Mouse (Mus musculus) hematopoietic stem cell, adult 5-6 weeks (primary cell): ENCODE data around the gene Asb4. TPM values are rescaled to one million over a fixed set of nuclear protein-coding genes. Genes with fewer than 3 reads are reported as not detected.
"Not testable (repeated sequence)": the region's sequence is repeated elsewhere in the genome, so short reads cannot be mapped to it uniquely, and the experiment has no call there.

Source experiments
- ATAC-seq, 2 experiments: fragments of 125-278 bp in 1 of 2; replicated peaks in 1 of 2; 2 replicates each; pipeline ENCODE4 v1.8.0; 2016 to 2017; ENCODE audit warnings: inconsistent platforms in 2 of 2, mild to moderate bottlenecking in 2 of 2, moderate number of reproducible peaks in 2 of 2, low read depth in 1 of 2, moderate TSS enrichment in 1 of 2; ENCODE audit not compliant: low FRiP score in 2 of 2, poor library complexity in 2 of 2, severe bottlenecking in 2 of 2, insufficient read depth in 1 of 2, low TSS enrichment in 1 of 2
- total RNA-seq: library from RNA; stranded (forward); fragments of 172-1452, 232-1000 nt; gene quantifications from 2 replicates; pipeline ENCODE4 v1.2.3, GENCODE M21; 2017

Gene Asb4
- total RNA-seq: 1.7 and 3.5 TPM in 2 replicates

DNA sequence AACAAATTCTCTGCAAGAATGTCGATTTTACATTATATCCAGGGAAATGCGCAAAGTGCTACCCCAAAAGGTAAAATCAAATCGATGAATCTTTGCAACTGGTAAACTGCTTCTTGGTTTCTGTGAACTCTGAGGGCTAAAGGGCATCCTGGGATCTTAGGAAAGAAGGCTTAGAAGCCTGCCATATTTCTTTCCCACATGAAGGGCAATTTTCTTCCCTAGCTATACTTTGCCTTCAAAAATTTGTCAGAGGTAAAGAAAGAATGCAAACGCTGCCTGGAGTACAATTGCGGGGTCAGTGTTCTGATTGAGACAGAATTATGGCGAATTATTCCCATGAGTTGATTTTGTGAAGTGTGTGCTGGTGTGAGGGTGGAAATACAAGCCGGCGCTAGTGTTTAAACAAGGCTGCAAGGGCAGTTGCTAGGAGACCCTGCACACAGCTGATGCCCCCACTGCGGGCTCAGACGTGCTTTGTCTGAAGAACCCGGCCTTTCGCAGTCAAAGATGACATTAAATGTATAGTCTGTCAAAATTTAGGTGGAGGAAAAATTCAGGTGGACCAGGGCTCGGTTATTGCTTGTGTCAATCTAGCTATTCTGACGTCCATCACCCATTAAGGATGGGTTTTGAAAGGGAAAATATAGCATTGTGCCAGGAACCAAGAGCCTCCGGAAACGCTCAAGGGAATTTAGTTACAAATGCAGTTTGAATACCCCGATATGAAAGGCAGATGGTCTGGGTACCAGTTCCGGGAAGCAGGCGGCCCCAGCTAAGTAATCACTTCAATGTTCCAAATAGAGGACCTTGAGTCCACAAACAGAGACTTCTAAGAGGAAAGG, at the start of gene Asb4:
TSS of gene Asb4 (plus strand) at position 51 of the 842 bp plus-strand sequence.
- peak in 1 of 2 experiments; percentile 37; a peak in 1 of 4 replicates for ATAC-seq

DNA sequence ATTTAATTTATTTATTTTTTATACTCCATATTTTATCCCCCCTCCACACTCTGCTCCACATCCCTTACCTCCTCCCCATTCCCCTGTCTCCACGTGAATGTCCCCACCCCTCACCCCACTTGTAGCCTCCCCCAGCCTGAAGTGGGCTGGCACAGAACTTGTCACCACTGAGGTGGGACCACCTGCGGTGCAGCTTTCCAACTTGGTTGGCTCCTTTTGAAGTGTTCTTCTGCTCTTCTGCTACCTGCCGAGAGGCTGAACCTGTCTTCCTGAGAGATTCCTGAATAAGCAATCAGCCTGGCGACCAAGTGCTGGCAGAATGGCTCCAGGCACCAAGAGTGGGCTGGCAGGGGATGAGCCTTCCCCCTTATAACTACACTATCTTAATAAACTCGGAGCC, 49.2 kb upstream of the Asb4 start:
- ATAC-seq: no peak

DNA sequence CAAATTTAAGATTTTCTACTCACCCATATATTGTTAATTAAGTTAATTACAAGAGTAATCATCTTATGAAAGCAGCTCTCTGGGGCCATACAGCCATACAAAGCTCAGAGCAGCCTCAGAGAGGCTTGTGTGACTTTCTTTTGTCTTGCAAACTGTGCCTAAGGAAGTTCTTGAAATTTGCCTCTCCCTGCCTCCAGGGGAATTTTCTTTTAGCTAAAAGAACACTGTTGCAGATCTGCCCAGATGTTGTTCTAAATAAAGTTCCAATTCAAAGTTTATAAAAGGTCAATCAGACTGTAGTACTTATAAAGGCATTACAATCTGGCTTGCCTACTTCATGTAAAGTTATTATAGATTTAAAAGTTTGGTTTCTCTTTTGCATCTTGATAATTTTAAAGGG, 47.2 kb upstream of the Asb4 start:
- not testable (repeated sequence) for ATAC-seq

DNA sequence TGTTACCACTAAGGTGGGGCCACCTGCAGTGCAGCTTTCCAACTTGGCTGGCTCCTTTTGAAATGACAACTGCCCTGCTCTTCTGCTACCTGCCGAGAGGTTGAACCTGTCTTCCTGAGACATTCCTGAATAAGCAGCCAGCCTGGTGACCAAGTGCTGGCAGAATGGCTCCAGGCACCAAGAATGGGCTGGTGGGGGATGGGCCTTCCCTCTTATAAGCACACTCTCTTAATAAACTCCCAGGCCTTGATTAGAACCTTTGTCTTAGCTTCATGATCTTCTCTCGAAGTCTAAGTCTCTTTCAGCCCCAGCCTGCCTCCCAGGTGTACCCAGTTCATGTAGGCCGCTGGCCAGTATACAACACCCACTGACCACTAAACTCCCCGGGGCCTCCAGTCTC, 44.4 kb upstream of the Asb4 start:
- not testable (repeated sequence) for ATAC-seq

DNA sequence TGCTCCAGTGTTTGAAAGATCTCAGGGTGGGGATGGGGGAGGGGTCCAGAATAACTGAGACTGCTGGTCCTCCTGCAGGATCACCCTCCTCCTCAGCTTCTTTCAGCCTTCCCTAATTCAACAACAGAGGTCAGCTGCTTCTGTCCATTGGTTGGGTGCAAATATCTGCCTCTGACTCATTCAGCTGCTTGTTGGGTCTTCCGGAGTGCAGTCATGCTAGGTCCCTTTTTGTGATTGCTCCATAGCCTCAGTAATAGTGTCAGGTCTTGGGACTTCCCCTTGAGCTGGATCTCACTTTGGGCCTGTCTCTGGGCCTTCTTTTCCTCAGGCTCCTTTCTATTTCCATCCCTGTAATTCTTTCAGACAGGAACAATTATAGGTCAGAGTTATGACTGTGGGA, 43.9 kb upstream of the Asb4 start:
- not testable (repeated sequence) for ATAC-seq

DNA sequence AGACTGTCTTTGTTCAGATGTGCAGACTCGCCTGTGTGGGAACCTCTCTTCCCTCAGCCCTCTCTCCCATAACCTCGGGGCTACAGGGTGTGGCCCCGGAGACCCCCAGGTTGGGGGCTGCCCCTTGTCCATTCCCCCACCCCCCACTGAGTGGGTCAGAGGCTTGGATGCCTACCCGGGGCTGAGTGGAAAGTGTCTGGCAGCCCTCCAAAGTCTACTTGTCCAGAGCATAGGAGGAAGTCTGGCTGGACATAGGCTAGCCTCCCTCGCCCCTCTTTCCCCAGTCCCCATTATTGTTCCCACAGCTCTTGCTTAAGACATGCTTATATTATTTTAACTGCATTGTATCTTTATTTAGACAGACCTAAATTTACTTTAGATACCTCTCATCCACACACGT, 38.9 kb upstream of the Asb4 start:
- no peak for ATAC-seq

DNA sequence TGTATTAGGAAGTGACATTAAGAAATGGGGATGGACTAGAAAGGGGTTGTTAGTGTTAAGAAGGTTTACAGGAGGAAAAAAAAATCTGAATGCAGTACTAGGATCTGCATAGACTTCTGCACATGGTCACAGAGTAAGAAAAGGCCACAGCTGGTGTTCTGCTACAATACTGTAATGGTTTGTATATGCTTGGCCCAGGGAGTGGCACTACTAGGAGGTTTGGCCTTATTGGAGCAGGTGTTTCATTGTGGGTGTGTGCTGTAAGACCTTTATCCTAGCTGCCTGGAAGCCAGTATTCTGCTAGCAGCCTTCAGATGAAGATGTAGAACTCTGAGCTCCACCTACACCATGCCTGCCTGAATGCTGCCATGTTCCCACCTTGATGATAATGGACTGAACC, 25.3 kb upstream of the Asb4 start:
- ATAC-seq: no peak

DNA sequence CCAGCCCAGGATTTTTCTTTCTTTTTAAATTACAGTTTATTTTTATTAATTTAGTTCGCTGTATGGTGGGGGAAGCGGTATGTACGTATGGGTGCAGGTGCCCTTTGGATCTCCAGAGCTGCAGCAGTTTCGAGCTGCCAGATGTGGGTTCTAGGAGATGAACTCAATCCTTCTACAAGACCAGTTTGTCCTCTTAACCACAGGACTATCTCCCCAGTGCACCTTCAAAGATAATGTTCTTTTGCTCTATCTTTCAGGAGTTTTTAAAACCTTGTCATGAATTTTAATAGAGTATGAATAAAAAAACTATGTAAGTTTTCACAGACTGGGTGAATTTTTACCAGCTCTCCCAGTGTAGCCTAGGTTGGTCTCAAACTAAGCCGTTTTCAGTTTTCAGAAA, 22.8 kb upstream of the Asb4 start:
- no peak for ATAC-seq

DNA sequence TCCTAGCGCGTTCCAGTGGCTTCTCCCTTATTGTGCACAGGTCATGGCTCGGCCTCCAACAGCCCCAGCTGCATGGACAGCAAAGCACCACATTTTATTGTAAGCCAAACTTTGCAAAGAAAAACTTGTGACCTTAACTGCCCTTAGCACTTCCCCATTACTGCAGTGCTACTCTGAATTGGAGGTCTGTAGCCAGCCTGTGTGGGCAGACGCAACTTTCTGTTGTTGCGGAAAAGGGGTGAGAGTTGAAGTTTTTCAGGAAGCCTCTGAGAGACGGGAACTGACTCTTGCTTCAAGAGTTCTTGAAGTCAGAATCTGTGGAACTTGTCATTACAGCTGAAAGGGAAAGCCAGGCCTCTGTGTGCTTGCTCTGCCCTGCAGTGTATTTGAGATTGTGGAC, 21.2 kb upstream of the Asb4 start:
- peak; percentile 90 to 92 for ATAC-seq

DNA sequence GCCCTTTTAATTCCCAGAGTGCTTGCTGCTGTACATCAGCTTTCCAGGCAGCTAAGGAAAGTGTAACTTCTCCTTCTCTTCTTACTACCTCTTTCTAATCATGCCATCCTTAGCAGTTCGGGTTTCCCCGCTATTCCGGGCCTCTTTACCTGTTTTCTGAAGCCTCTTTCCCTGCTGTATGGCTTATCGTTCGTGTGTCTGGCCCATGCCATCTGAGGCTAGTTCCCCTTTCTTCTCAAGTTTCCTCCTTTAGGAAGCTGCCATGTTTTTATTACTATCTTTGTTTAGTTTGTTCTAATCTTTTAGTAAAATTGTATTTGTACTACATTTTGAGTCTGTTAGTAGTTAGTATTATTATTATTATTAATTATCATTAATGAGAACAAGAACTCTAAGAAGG, 17.3 kb upstream of the Asb4 start:
- ATAC-seq: no peak

DNA sequence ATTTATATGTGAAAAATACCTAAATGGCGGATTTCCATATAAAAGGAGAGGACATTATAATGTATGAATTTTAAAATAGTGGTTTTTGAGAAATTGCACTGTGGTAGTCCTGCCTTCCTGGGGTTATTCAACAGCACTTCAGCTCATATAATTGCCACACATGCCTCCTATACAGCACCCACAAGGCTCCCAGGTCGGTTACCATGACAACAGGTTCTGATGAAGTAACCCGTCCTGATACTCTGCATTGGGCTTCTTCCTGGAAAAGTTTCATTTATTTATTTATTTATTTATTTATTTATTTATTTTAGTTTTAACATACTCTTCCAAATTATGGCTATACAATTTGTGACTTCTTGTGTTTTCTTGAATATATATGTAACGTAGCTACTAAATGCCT, 6.3 kb upstream of the Asb4 start:
- no peak for ATAC-seq

DNA sequence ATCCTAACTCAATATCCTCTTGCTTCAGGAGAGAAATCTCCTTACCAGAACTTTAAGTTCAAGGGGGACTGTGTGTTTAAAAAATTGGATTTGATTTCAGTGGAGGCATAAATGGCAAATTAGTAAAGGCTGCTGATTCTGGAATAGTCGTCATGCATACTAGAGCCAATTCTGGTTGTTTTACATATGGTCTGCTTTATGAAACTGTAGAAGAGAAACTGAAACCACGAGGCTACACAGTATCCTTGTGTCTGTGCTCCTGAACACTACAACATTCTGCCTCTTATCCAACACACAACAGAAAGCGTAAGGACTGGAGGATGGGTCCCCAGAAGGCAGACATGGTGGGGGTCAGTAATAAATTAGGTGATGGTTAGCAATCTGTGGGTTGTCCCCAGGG, 4.1 kb upstream of the Asb4 start:
- no peak for ATAC-seq

DNA sequence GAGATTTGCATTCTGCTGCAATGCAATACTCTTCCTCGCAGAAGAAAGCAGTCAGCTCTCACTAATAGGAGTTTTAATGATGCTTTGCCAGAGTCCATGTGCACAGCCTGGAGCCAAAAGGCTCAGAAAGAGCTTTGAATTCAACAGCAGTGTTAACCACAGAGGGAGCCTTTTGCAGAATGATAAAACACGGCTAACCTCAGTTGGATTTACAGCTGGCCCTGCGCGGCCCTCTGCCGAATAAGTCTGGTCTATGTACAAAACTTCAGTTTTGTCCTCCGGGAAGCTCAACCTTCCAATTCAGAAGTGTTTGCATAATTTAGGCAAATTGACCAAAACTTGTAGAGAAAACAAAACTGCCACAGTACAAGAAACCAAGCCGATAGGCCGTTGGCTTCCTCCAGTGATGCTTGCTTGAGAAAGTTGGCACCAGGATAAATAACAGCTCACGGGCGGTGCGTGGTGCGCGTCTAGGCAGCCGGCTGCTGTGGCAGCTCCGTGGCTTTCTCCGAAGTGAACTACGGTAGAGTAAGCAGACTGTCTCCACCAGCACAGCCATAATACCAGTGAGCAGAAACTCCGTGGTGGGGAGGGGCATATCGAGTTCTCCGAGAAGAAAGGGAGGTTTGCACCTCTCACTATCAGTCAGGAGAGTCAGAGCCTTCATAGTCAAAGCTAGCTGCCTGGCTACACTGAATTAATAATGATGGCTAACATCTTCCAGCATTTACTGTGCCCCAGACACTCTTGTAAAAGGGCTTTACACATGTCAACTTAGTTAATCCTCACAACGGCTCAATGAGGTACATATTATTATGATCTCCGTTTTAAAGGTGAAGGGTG, 3.2 kb upstream of the Asb4 start:
- ATAC-seq: no peak; a peak in 1 of 4 replicates

DNA sequence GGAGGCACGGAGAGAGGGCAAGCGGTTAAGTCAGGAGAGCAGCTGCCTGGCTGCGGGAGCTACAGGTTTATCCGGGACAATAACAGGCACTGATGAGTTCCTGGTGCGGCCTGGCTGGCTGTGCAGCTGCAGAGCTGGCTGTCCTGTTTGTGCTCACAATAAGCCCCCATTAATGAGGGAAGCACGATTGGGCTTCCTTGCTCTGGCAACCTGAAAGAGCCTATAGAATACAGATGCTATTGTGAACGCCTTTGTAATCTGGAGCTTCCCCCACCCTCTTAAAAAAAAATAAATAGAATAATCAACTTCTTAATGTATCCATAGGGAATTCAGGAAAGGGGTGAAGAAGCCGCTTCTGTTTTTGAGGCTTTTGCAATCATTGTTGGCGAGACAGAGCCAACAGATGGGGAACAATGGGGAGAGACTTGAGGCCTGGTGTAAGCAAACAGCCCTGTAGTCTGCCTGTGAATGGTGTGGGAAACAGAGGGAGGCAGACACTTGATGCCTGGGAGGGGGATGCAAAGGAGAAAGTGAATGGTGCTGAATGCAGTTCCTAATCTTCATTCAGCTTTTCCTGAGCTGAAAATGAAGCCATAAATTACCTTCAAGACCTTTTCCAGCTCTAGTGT, 2.4 kb upstream of the Asb4 start:
- ATAC-seq: no peak

DNA sequence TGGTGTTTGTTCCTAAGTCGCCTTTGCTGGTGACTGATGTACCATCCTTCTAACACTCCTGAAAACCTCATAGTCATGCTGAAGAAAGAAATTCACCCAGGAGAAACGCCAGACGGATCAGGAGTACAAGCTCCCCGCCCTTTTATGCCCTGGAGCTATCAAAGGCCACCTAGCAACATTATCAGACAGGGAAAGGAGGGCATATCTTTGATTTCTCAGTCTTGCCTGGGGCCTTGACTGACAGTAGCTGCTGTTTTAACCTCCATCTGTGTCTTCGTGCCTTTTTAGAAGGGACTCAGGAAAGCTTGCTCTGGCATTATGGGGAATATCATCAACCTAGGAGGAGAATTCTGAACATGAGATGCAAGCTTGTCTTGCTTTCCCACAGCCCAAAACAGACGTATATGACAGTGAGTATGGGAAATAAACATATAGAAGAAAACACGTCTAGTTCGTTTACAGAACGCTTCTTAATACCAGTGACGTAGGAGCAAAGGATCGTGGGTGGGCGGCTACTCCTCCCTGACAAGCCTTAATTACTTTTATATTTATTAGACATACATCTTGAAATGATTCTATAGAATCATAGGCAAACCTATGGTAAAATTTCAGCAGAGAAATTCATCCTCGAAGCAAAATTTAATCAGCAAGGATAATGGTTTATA, 1.1 kb upstream of the Asb4 start:
- no peak for ATAC-seq

DNA sequence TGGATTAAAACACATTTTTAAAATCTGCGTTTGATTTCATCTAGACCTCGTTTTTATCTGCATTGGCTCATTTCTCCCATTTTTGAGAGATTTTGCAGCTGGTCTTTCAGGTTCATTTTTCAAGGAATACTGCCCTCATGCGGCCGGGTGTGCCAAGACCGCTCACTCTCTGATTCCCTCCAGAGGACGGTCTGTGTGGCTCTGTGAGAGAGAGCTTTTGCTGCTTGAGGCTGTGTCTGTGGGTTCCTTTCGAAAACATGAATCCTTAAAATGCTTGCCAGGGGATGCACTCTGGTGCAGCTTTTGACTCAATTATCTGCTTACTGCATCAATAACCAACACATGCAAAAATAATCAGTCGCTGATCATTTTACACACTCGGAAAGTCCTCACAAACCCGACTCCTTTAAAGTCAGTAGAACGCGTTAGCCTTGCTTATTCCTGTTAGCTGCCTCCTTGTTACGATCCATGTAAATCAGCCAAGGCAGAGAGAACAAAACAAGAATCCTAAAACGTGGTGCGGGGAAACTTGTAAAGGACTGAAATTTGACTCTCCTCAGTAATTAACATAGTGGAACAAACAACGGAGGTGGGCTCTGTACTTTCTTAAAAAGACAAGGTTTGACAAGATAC, 487 bp upstream of the Asb4 start:
- ATAC-seq: peak; percentile 82 to 84

DNA sequence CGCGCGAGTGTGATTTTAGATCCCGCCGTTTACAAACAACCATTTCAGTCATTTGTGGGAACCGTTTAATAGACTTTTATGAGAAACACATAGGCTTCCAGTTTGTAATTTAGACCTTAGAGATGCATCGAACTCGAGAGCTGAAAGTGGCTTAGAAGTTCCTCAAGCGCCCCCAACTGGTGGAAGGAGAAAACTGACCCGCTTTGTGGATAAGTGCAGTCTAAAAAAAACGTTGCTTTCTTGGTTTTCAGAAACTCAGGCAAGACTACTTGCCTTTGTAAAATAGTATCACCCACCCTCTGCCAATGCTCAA, 948 bp downstream of the Asb4 start:
- peak; percentile 46 to 51; a peak in 1 of 4 replicates for ATAC-seq
